Mouse (Mus musculus) forebrain, embryonic 10.5 days (tissue): Measurements from ENCODE around the gene Maz. TPM values are rescaled to one million over a fixed set of nuclear protein-coding genes. Genes with fewer than 3 reads are reported as not detected.
A peak's percentile ranks its signal among the peaks of the same experiment; 100 is the strongest.

Source experiments
- DNase-seq: peaks from one replicate; pipeline ENCODE4 v3.0.0-alpha.2; 2017; ENCODE audit warnings: low spot score; ENCODE audit errors: extremely low spot score
- H3K27ac ChIP-seq: fragments of 300-500 bp; sonication (generic); 2 replicates; pipeline ENCODE4 v1.5.1; 2016; ENCODE audit warnings: mild to moderate bottlenecking
- H3K27me3 ChIP-seq: fragments of 300-500 bp; sonication (generic); 2 replicates; pipeline ENCODE4 v1.6.1; 2016; ENCODE audit warnings: mild to moderate bottlenecking; ENCODE audit not compliant: poor library complexity, severe bottlenecking
- H3K36me3 ChIP-seq: fragments of 300-500 bp; sonication (generic); replicated peaks from 2 replicates; pipeline ENCODE4 v1.6.1; 2016; ENCODE audit warnings: mild to moderate bottlenecking, moderate library complexity
- H3K4me1 ChIP-seq: fragments of 300-500 bp; sonication (generic); 2 replicates; pipeline ENCODE4 v1.6.1; 2016
- H3K4me3 ChIP-seq: fragments of 300-500 bp; sonication (generic); 2 replicates; pipeline ENCODE4 v1.5.1; 2016; ENCODE audit warnings: mild to moderate bottlenecking, moderate library complexity
- H3K9me3 ChIP-seq: fragments of 300-500 bp; sonication (generic); 2 replicates; pipeline ENCODE4 v1.6.1; 2016; ENCODE audit warnings: mild to moderate bottlenecking, moderate library complexity
- whole genome bisulfite sequencing: fragments of 180-500 bp; shearing (Covaris S2); methylation state at CpG from one replicate; pipeline ENCODE4 v1.1.7; 2016; 5-methylcytosine and 5-hydroxymethylcytosine counted together
- microRNA-seq: library from miRNA; unstranded; fragments of <30 nt; microRNA quantifications from one replicate; pipeline ENCODE4, GENCODE M21; 2017
- polyA plus RNA-seq: library from polyadenylated mRNA; unstranded; fragments of >200 nt; fragmentation: Nextera tagmentation; extraction: Ambion mirVana; gene quantifications from 2 replicates; pipeline ENCODE4 v1.2.1, GENCODE M21; 2016

The Maz gene
- polyA plus RNA-seq, 1 experiment from 2014 or later = 60.2 TPM

DNA sequence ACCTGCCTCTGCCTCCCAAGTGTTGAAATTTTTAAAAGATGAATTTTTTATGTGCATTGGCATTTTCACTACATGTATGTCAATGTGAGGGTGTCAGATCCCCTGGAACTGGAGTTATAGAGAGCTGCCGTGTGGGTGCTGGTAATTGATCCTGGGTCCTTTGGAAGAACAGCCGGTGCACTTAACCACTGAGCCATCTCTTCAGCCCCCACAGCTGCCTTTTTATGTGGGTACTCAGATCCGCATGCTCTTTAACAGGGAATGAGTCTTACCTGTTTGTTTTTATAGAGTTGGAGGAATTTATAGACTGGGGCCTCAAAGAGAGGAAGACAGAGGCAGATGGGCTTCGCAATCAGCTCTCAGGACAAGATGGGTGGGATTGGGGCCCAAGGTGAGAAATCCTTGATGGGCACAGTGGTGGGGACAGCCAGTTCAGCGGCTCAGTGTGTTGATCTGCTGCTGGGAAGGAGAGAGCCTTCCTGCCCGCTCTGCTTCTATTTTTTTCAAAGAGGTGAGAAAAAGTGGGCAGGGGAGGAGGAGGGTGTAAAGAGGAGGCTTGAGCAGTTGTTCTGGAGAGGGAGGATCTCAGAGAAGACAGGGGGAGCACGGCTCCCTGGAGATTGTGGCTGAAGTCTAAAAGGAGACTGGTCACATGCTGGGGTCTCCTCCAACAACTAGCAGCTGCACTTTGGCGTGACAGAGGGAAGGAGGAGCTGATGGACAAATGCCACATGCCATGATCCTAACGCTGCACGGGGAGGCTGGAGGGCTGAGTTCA is 42.0 kb downstream of the Maz start:
- no peak overlapping the region for H3K4me3 ChIP-seq
- H3K4me1 ChIP-seq = 0 out of 2 replicates have a peak, but pooled peaks cover 5% of the 10 kb centered on the region
- 80% methylated on average over 10 of the region's 10 CpGs for WGBS
- no peaks in the 10 kb centered on the region for H3K27me3 ChIP-seq
- H3K27ac ChIP-seq = no peak overlapping the region
- H3K36me3 ChIP-seq = peaks cover 18% of the 10 kb centered on the region
- DNase-seq = no peak
- H3K9me3 ChIP-seq = no peaks in the 10 kb centered on the region

DNA sequence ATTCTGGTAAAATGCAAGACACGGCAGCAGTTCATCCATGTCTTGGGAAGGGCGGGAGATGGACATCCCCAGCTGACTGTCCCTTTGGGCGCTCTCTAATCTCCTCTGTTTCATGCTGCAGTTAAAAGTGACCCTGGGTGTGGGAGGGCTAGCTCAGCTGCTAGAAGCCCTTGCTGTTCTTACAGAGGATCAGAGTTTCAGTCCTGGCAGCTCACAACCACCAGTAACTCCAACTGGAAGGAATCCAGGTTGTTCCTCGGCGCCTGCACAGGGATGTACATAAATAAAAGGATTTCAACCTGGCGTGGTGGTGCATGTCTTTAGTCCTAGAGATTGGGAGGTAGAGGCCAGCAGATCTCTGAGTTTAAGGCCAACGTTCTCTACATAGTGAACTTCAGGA is 43.7 kb downstream of the Maz start:
- H3K9me3 ChIP-seq = no peaks in the 10 kb centered on the region
- H3K4me3 ChIP-seq = no peak overlapping the region
- peaks cover 35% of the 10 kb centered on the region for H3K36me3 ChIP-seq
- H3K27ac ChIP-seq = no peak overlapping the region
- no peak for DNase-seq
- WGBS = 85% methylated on average over 7 of the region's 7 CpGs
- no peaks in the 10 kb centered on the region for H3K27me3 ChIP-seq
- H3K4me1 ChIP-seq = peaks cover 6% of the 10 kb centered on the region; the same call in 1 of the 2 replicates

DNA sequence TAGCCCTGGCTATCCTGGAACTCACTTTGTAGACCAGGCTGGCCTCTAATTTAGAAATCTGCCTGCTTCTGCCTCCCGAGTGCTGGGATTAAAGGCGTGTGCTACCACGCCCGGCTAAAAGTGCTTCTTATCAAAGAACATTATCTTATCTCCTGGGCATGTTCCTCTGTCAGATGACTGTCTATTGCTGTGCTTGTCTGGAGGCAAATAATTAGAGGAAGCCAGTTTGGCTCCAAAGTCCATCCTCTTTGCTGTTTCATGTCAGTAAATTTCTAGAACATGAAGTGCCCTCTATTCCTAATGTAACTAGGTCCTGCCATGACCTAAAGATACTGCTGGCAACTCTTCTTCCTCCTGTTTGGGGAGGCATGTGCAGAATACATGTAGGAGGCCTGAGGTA is 44.8 kb downstream of the Maz start:
- 90% methylated on average over 4 of the region's 4 CpGs for WGBS
- Histone ChIP-seq H3K27me3 (no peaks in the 10 kb centered on the region), H3K4me1 (peaks cover 16% of the 10 kb centered on the region), H3K27ac (no peak overlapping the region), H3K36me3 (peaks cover 40% of the 10 kb centered on the region), H3K4me3 (no peak overlapping the region), H3K9me3 (no peaks in the 10 kb centered on the region)
- no peak for DNase-seq

DNA sequence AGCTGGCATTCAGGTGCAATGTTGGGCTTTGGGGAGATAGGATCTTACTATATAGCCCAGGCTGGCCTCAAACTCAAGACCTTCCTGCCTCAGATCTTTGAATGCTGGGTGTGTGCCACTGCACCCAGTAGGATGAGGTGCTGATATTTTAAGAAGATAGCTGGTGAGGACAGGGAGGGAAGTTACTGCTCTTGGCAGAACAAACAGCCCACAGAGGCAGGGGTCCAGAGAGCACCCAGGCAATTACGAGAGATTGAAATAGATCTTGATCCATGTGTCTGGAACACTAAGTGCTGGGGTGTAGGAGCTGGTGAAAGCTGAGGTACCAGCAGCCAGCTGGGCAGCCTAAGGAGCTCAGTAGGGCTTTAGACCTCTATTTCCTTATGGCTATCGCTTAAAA is 45.2 kb downstream of the Maz start:
- peaks cover 40% of the 10 kb centered on the region for H3K36me3 ChIP-seq
- H3K27me3 ChIP-seq = no peaks in the 10 kb centered on the region
- H3K9me3 ChIP-seq = no peaks in the 10 kb centered on the region
- H3K27ac ChIP-seq = no peak overlapping the region
- no peak for DNase-seq
- WGBS = 86% methylated on average over 2 of the region's 2 CpGs
- H3K4me1 ChIP-seq = peaks cover 21% of the 10 kb centered on the region
- no peak overlapping the region for H3K4me3 ChIP-seq

DNA sequence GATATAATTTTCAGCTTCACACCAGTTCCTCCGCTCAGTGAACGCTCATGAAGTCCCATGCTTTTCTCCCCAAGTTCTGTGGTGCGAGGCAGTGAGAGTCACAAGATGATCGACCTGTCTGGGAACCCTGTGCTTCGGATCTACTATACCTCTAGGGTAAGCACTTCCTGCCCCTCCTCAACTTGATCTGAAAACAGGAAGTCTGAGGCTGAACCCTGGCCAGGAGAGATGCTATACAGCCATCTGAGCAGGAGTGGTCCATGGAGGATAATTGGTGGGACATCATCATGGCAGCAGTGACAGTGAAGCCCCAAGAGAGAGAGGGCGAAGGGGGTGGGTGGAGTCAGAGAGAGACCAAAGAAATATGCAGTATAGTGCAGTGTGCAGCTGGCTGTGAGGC is 48.0 kb downstream of the Maz start:
- DNase-seq = no peak
- no peak overlapping the region for H3K27ac ChIP-seq
- peaks cover 23% of the 10 kb centered on the region for H3K4me1 ChIP-seq
- no peaks in the 10 kb centered on the region for H3K27me3 ChIP-seq
- no peaks in the 10 kb centered on the region for H3K9me3 ChIP-seq
- H3K4me3 ChIP-seq = no peak overlapping the region
- H3K36me3 ChIP-seq = peaks cover 40% of the 10 kb centered on the region
- 93% methylated on average over 6 of the region's 6 CpGs for WGBS

DNA sequence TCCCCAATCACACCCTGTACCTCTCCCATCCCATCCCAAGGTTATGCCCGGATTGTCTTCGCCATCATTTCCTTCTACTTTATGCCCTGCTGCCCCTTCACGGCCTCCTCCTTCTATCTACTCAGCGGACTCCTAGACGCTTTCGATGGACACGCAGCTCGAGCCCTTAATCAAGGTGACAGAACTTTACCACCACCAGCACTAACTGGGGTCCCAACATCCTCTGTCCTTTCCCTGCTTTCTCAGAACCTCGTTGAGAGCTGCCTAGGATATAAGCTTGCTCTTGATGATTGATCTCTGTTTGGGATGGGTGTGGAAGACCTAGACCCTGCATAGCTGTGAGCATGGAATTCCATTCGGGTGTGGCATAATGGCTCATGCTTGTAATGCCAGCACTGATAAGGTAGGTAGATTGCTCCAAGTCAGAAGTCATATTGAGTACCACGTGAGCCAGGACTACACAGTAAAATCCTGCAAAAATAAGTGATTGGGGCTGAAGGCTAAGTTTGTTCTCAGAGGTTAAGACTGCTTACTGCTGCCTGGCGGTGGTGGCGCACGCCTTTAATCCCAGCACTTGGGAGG is 49.9 kb downstream of the Maz start:
- no peak for DNase-seq
- Histone ChIP-seq H3K27ac (peak overlapping the region; percentile 99), H3K4me1 (peaks cover 23% of the 10 kb centered on the region)

DNA sequence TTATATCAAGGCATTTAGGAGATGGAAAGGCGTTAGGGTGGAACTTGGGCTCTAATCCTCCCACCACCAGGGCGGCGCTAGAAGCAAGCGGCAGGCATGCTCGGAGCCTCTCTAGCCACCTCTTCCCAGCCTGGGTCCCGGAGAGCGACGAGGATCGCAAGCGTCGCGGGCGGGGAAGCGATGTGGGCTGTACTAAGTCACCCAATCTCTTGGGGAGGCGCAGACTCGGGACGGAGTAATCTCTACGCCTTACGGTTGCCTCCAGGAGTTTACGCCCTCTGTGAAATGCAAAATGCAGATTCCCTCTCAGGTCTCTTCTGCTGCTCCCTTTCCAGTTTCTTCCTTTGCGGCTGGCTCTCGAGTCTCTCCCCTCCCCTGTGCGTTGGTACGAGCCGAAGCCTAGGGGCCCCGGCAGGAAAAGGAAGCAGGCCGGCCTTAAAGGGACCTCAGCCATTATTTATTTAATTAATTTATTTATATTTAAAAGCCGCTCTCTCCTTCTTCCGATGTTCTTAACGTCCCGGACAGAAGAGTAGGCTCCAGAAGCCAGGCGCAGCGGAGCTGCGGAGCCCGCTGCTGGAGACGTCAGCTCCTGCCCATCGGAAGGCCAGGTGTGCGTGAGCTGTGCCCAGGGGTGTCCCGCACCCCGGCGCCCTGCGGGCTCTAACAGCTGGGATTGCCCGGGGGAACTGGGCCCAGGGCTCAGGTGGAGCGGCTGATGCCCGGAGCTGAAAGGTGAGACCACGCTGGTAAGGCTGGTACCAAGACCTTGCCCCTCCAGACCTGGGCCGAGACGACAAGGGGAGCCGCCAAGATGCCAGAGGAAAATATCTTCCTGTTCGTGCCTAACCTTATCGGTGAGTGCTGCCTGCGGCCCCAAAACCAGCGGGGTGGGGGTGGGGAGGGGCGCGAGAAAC is 50.6 kb downstream of the Maz start, which contains the start of gene Cdiptos:
Cdiptos (minus strand) TSS at position 149 of the 917 bp plus-strand sequence.
- H3K9me3 ChIP-seq = no peaks in the 10 kb centered on the region
- peaks cover 23% of the 10 kb centered on the region for H3K4me1 ChIP-seq
- peaks cover 35% of the 10 kb centered on the region for H3K36me3 ChIP-seq
- peak; percentile 96 for DNase-seq
- H3K4me3 ChIP-seq = peak within 1 kb of the TSS; percentile 100
- WGBS = under 1% methylated on average over 55 of the region's 55 CpGs
- peak within 1 kb of the TSS; percentile 99 for H3K27ac ChIP-seq
- no peaks in the 10 kb centered on the region for H3K27me3 ChIP-seq

More for the DNA sequence above, 49.9 kb downstream of the Maz start:
- Histone ChIP-seq H3K4me3 (peak overlapping the region; percentile 100), H3K9me3 (no peaks in the 10 kb centered on the region), H3K27me3 (no peaks in the 10 kb centered on the region), H3K36me3 (peaks cover 40% of the 10 kb centered on the region)
- WGBS = 31% methylated on average over 14 of the region's 14 CpGs

DNA sequence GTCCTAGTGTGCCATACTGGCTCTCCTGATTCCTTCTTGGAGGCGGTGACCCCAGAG is 51.1 kb downstream of the Maz start, which contains the start of gene Cdipt:
Cdipt (plus strand) TSS at position 22 of the 57 bp plus-strand sequence.
- DNase-seq = no peak
- no peaks in the 10 kb centered on the region for H3K9me3 ChIP-seq
- H3K4me3 ChIP-seq = peak within 1 kb of the TSS; percentile 100
- no peaks in the 10 kb centered on the region for H3K27me3 ChIP-seq
- H3K36me3 ChIP-seq = peaks cover 30% of the 10 kb centered on the region
- WGBS = 6% methylated on average over 1 of the region's 1 CpGs
- peak within 1 kb of the TSS; percentile 99 for H3K27ac ChIP-seq
- H3K4me1 ChIP-seq = peaks cover 23% of the 10 kb centered on the region

DNA sequence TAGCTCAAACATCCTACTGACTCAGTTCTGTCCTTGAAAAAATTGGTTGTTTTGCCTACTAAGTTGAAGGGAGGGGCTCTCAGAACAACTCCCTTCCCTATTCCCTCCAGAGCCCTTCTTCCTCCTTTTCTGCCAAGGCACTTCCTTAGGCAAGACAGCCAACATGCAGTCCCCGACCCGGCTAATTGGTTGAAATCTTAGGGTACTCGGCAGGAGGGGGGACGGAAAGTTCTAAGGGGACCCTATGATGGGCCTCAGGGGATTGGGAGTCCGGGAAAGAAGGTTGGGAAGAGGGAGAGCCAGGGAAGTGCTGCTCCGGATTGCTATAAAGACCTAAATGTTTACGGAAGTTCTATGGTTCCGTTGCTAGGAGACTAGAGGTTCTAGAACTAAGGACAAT is 51.3 kb downstream of the Maz start:
- no peak for DNase-seq
- no peaks in the 10 kb centered on the region for H3K9me3 ChIP-seq
- peaks cover 29% of the 10 kb centered on the region for H3K36me3 ChIP-seq
- H3K27ac ChIP-seq = peak overlapping the region; percentile 99
- peaks cover 23% of the 10 kb centered on the region for H3K4me1 ChIP-seq
- peak overlapping the region; percentile 100 for H3K4me3 ChIP-seq
- 18% methylated on average over 8 of the region's 8 CpGs for WGBS
- H3K27me3 ChIP-seq = no peaks in the 10 kb centered on the region

Small RNA genes lying within 50 kb of the gene (microRNA-seq; reads per million reads assigned to microRNA genes)
- not detected for gene Gm44343

Other genes starting within 250 kb of the Maz start
- 0.32 and 0.61 TPM in 2 replicates for gene Tbx6, start 245.6 kb downstream of the Maz start, polyA plus RNA-seq
- gene Ppp4c, start 234.5 kb downstream of the Maz start, polyA plus RNA-seq = 413 and 423 TPM in 2 replicates
- 2.6 and 2.9 TPM in 2 replicates for gene Fam57b, start 229.4 kb downstream of the Maz start, polyA plus RNA-seq
- gene 4930451I11Rik, start 195.4 kb downstream of the Maz start, polyA plus RNA-seq = not detected in 2 replicates
- 9.8 and 10.1 TPM in 2 replicates for gene Doc2a, start 179.6 kb downstream of the Maz start, polyA plus RNA-seq
- gene Hirip3, start 165.1 kb downstream of the Maz start, polyA plus RNA-seq = 57.4 and 65.2 TPM in 2 replicates
- gene Ino80e, start 164.7 kb downstream of the Maz start, polyA plus RNA-seq = 110 and 117 TPM in 2 replicates
- 54.0 and 54.1 TPM in 2 replicates for gene Taok2, start 142.3 kb downstream of the Maz start, polyA plus RNA-seq
- gene Tmem219, start 104.1 kb downstream of the Maz start, polyA plus RNA-seq = 22.2 and 24.9 TPM in 2 replicates
- 17.5 and 18.0 TPM in 2 replicates for gene Kctd13, start 98.2 kb downstream of the Maz start, polyA plus RNA-seq
- 0.21 TPM in 1 of 2 replicates, not detected in the other for gene Asphd1, start 77.5 kb downstream of the Maz start, polyA plus RNA-seq
- gene Sez6l2, start 76.5 kb downstream of the Maz start, polyA plus RNA-seq = 0.72 and 1.2 TPM in 2 replicates
- 84.6 and 85.7 TPM in 2 replicates for gene Cdipt, start 51.1 kb downstream of the Maz start, polyA plus RNA-seq
- gene Cdiptos, start 50.9 kb downstream of the Maz start, polyA plus RNA-seq = 0.72 and 1.0 TPM in 2 replicates
- gene Mvp, start 12.4 kb downstream of the Maz start, polyA plus RNA-seq = 3.3 TPM in 2 replicates
- not detected in 2 replicates for gene Pagr1b, start 10.6 kb downstream of the Maz start, polyA plus RNA-seq
- 92.7 and 121 TPM in 2 replicates for gene Pagr1a, start 9.7 kb downstream of the Maz start, polyA plus RNA-seq
- 32.6 and 46.7 TPM in 2 replicates for gene Gm42742, start 5.9 kb downstream of the Maz start, polyA plus RNA-seq
- 3.5 and 4.0 TPM in 2 replicates for gene Prrt2, start 5.8 kb downstream of the Maz start, polyA plus RNA-seq
- gene Kif22, start 15.4 kb upstream of the Maz start, polyA plus RNA-seq = 223 and 226 TPM in 2 replicates
- gene Zg16, start 60.3 kb upstream of the Maz start, polyA plus RNA-seq = not detected in 2 replicates
- 0.74 TPM in 2 replicates for gene AI467606, start 64.3 kb upstream of the Maz start, polyA plus RNA-seq
- gene Qprt, start 95.2 kb upstream of the Maz start, polyA plus RNA-seq = 11.3 and 12.3 TPM in 2 replicates
- 0.07 and 0.10 TPM in 2 replicates for gene Spn, start 110.8 kb upstream of the Maz start, polyA plus RNA-seq
- 111 and 114 TPM in 2 replicates for gene Cd2bp2, start 169.0 kb upstream of the Maz start, polyA plus RNA-seq
- 27.3 and 29.2 TPM in 2 replicates for gene Tbc1d10b, start 181.4 kb upstream of the Maz start, polyA plus RNA-seq
- gene Mylpf, start 181.9 kb upstream of the Maz start, polyA plus RNA-seq = 10.7 and 10.8 TPM in 2 replicates
- gene Zfp553, start 206.0 kb upstream of the Maz start, polyA plus RNA-seq = 74.7 and 78.3 TPM in 2 replicates
- 30.3 and 32.3 TPM in 2 replicates for gene Sept1, start 206.1 kb upstream of the Maz start, polyA plus RNA-seq
- gene Zfp771, start 217.2 kb upstream of the Maz start, polyA plus RNA-seq = 55.8 and 57.7 TPM in 2 replicates
- 379 and 383 TPM in 2 replicates for gene Dctpp1, start 233.7 kb upstream of the Maz start, polyA plus RNA-seq
- 84.0 and 88.2 TPM in 2 replicates for gene Sephs2, start 247.0 kb upstream of the Maz start, polyA plus RNA-seq